Mouse (Mus musculus): ENCODE results near the gene Rala.
"Not testable (repeated sequence)": the region's sequence is repeated elsewhere in the genome, so short reads cannot be mapped to it uniquely, and the experiment has no call there.

The Rala gene

DNA sequence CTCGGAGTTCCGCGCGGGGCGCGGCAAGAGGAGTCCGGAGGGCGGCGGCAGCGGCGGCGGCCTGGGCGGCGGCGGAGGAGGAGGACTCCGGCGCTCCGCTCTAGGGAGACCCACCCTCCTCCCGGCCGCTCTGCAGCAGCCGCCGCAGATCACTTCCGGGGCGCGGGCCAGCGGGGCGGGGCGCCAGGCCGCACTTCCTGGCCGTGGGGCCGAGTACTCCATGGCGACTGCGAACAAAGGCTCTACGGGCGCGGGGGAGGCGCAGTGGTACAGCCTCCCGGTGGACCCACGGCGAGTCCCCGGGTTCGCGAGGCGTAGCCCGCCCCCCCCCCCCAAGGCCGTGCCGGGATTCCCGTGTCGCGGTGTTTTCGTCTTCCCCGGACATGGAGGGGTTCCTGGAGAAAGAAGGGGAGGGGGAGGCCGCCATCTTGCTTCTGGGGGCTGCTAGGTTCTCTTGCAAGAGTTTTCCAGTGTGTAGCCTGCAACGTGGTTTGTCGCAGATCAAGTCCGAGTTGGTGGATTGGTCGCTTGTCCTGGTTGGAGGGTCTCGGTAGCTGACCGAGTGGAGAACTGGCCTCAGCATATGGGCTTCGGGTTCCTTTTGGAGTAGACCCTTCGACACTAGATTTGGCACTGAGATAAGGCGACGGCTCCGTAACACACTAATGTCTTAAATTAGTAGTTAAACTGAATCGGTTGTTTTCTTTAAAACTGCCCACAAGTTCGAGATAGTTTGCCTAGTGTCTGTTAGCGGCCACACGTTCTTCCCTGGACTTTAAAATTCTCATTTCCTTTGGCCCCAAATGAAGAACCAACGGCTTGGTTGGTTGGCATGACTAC lies at the start of gene Rala:
TSS of gene Rala (minus strand) at position 162 of the 840 bp plus-strand sequence.
- DNase-seq (ENCODE audit: low spot score): peak; percentile 94

DNA sequence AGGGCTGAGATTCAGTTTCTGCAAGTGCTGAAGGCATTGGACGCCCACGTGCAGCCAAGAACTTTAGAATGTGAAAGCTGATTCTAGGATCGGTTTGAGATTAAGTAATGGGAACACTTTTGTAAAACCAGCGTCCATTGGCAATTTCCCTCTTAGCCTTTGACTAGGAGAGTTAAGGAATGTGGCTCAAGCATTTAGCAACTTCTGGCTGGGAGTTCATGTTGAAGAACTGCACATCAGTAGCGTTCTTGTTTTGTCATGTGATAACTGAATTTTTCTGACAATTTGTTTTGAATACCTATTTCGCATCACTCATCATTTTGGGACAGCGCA lies 49.4 kb upstream of the Rala start:
- no peak for DNase-seq (ENCODE audit: low spot score)

DNA sequence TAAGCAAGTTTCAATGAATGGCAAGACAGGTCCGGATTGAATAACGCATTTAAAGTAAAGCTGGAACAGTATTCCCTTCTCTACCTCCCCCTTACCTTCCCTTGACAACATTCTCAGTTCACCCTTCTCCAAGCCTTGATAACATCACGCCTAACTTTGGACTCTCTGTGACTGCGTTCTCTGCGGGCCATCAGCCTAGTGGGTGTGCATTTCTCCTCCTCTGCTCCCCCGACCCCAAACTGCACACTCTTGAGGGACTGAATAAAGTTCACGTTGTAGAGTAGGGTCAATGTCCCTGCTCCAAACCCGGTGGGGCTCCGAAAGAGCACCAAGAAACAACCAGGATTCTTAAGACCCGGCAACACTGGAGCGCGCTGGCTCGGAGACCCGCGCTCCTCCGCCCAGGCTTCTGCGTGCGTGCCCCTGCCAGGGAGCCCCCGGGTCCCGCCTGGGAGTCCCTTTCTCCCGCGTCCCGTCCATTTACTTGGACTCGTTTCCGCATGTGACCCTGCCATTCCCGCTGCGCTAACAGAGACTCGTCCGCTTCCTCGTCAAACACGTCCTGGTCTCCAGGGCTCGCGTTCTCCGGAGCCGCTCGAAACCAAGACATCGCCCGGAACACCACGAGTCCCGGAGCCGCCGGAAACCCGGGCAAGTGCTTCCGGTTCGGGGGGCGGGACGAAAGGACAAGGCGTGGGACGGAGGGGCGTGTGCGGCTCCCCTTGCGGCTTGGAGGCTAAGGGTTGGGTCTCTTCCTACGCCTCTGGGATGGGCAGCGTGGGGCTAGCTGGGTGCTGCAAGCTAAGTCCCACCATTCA lies 48.9 kb upstream of the Rala start, which contains the start of gene Yae1d1:
TSS of gene Yae1d1 (minus strand) at position 653 of the 818 bp plus-strand sequence.
- DNase-seq (ENCODE audit: low spot score): peak; percentile 90

DNA sequence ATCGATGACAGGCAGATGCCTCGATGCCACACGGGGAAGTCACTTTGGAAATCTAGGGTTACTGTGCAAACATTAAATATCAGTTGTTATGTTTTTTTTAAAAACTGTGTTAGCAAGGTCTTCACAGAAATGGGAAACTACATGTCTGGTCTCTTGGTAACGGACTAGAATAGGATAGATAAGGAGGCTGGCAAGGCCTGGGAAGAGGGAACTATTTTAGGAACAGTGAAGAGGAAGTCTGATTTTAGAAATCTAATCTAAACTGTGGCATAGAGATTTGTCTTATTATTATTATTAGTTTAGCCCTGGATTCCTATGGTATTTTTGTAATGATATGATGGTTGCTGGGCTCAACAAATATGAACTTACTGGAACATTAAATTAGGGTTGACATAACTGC lies 48.0 kb upstream of the Rala start:
- DNase-seq (ENCODE audit: low spot score): no peak

DNA sequence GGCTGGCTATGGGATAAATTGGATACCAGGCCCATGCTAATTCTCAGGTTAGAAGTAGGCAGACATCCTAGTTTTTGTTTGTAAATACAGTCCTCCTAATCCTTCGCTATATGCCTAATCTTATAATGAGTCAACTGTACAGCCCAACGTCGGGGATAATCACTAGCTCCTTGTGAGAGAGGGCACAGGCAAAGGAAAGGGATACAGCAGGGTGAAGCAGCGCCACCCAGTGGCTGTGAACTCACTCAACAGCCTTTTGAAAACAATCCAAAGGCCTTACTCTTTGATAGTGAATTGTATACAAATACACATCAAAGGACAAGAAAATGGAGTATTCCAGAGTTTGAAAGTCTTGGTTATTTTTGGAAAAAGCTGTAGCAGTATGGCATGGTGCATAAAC lies 39.2 kb upstream of the Rala start:
- DNase-seq (ENCODE audit: low spot score): no peak

DNA sequence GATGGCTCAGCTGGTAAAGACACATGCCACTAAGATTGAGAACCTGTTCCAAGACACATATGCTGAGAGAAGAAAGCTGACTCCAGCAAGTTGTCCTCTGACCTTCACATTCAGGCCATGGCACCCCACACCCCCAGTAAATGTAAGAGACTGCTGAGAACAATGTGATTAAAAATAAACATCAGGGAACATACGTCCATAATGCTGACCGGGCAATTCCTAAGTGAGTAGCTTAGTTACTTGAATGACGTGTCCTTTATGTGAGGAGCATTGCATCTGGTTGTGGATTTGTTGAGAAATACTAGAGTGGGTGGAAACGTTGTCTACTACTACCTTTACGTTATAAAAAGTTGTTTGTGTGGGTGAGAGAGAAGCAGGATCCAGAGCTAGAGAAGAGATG lies 38.6 kb upstream of the Rala start:
- no peak for DNase-seq (ENCODE audit: low spot score)

DNA sequence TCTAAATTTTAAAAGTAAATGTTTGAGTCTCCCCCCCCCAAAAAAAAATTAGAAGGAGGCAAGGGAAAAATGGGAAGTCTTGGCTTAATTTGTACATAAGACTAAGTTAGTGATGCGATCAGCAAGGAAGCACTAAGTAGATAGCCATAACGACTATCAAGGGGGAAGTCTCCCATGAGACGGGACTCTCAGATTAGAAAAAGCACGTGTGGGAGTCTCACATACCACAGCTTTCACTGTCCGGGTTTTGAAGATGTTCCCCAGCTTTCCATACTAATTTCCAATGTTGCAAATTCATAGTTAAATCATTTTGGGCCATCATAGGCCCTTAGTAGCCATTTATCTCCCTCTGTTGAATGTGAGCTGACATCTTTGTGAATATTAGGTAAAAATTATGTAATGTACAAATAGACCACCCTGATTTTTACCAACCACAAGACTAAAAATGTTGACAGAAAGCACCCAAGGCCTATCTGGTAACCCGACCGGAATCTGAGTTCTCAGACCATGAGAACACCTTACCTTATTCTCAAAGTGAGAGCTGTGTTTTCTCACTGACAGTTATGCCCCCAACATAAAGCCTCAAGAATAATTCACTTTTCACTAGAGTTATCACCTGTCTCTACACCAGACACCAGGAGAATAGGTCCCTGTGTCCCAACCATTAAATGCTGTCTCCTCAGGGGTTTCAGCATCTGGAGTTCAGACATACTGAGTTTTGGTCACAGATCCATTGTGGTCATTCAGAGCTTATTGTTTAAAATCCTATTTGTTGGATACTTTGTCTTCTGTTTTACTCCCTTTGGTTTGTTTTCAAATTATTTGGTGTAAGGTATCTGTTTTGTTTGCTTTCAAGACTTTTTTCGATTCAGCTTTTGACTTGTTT lies 33.1 kb upstream of the Rala start:
- DNase-seq (ENCODE audit: low spot score): no peak

DNA sequence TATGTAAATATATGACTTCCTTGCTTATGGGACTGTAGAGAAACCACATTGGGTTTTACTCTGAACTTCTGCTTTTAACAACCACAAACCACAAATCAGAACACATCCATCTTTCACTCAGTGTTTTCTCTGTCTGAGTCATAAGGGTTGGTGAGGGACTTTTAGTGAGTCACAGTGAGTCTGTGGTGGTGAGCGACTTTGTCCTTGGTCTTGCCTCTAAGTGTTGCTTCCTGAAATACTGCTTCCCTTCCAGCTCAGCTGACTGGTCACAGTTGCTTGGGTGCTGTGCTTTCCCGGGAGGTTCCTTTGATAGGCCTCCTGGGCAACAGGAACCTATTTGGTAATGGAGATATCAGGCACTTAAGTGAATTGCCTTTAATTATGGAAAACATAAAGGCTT lies 31.9 kb upstream of the Rala start:
- DNase-seq (ENCODE audit: low spot score): no peak

DNA sequence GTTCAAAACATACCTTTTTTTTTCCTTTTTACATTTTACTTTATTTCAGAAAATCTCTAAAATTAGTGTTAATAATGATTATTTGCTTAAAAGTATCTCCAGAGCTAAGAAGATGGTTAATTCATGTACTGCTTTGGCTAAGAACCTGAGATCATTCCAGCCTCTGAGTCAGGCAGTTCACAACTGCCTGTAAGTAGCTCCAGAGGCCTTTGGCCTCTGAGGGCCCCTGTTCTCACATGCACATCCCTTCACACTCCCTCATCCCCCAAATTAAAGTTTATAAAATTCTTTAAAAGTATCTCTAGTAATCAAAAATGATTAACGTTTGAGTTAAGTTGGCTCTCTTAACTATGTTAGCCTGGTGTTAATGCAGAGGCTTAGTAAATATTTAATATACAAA lies 31.4 kb upstream of the Rala start:
- DNase-seq (ENCODE audit: low spot score): no peak

DNA sequence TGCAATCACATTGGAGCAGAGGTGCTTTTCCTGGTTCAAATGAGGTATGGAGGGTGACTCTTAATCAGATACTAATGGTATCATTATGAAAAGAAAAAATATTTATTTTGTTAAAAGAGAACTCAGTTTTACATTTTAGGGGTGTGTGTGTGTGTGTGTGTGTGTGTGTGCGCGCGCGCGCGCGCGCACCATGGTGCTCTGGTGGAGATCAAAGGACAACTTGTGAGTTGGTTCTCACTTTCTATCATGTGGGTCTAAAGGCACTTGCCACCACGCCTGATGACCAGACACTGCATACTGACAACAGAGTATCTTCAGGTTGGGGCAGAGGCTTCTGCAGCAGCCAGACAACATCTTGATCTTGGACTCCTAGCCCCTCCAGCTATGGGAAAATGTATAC lies 30.7 kb upstream of the Rala start:
- no peak for DNase-seq (ENCODE audit: low spot score)

DNA sequence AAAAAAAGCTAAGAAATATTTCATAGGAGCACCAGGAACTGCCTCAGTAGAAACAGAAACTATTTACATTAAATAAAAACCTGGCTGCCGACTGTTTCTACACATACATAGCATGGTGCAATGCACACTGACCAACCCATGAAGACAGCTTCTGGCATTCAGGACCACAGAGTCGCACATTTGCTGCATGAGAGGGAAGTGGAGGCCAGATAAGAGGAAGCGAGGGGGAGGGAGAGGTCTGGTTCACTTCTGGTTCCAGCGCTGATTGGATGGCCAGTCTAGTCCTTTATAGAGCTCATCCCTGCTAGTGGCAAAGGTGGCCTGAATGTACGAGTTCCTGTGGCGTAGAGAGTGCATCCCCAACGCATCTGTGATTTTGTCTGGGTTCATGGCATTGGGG lies 16.6 kb upstream of the Rala start:
- no peak for DNase-seq (ENCODE audit: low spot score)

DNA sequence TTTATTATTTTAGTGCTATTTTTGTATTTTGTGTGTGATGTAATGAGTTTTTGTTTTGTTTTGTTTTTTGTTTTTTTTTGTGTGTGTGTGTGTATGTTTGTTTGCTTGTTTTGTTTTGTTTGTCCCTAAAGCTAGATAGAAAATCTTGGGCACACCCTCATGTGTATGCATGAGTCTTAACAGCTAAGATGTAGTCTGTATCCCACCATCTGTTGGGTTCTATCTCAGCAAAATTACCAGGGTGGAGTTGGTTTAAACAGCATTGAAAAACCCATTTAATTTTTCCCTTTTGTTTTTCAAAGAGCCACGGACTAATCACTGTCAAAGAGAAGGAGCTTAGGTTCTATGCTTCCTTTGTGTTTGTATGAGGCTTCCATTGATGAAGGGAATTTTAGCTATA lies 10.2 kb upstream of the Rala start:
- no peak for DNase-seq (ENCODE audit: low spot score)

DNA sequence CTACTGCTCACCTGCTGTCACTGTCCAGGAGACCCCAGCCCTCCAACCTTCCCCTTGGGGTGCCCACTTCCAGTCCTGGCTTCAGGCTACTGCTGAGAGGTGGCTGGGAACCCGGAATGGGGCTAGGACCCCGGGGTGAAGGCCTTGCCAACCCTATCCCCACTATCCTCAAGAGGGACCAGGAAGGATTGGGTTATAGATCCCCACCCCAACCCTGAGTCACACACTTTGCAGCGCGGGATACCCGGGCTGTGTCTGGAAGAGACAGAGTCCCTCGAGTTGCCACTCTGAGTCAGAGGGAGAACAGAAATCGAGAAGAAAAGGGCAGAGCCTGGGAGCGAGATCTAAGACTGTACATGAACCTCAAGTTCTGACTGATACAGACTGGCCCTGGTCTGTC lies 6.5 kb upstream of the Rala start:
- not testable (repeated sequence) for DNase-seq (ENCODE audit: low spot score)

DNA sequence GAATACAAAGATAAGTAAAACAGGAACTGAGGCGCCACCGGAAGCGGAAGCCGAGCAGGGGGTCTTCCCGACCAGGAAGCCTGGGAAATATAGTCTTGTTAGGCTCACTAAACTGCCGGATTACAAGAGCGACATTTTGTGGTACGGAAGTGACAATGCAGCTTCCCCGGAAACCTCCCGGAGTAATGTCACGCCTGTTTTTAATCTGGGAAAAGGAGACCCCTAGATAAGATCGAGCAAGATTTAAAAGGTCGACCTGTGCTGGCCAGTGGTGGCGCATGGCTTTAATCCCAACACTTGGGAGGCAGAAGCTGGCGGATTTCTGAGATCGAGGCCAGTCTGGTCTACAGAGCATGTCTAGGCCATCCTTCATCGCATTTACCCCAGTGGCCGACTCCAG lies 5.5 kb upstream of the Rala start:
- no peak for DNase-seq (ENCODE audit: low spot score)

DNA sequence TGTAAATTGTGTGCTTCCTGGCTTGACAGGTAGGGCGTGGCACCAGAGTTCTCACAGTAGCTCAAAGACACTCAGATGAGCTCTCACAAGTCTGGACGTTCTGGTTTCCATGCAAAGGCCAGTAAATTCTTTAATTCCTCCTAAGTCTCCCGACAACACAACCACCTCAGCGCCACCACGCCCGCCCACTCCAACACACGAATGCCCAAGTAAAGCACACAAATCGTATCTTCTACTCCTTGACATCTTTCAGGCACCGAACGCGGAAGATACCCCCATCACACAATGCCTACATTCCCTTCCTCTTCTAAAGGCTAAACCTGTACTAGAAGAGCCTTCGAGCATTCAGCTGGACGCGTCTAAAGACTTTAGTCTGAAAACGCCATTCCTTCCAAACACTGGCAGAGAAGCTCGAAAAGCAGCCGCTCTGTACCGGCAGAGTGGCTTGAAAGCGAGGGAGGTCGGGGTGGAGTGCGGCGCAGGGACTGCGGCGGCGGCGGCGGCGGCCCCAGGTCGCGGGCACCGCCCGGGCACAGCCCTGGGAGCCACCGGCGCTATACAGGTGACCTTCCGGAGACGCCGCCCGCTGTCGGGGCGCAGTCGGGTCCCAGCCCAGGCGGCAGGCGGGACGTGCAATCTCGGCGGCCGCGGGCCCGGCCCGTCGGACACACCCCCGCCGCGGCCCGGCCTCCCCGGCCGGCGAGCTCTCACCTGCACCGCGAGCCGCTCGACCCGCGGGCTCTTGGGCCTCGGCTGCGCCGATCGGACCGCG lies 547 bp downstream of the Rala start:
- no peak for DNase-seq (ENCODE audit: low spot score)

DNA sequence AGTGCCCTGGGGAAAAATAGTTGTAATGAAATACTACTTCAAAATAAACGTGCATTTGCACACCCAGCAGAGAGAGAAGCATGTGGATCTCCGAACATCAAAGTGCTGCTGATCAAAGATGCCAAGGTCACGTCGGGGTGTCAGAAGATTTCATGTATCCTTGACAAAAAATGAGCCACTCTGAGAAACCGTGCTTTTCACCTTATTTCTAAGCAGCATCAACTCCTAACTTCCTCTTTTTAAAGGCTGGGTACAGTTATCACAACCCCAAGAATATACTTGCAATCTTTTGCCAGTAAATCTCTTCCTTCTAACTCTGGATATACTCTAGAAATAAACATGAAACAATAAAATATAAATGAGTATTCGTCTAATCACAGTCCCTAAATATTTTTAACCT lies 1.7 kb downstream of the Rala start:
- DNase-seq (ENCODE audit: low spot score): no peak

DNA sequence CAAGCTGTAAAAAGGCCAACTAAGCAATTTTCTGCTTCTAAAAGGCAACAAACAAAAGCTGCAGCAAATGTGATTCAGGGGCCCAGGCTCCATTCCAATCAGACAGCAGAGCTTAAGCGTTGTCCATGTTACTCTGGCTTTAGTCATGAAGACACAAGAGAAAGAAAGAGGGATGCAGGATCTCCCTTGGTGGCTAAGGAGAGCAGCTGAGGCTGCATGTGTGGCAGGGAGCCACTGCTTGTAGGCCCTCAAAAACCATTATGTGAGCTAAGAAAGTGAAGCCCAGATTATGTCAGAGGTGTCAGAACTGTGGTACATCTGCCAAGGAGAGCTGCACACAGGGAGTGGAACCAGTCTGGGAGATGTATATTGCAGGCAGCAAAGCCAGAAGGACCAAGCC lies 36.7 kb downstream of the Rala start:
- DNase-seq (ENCODE audit: low spot score): no peak

DNA sequence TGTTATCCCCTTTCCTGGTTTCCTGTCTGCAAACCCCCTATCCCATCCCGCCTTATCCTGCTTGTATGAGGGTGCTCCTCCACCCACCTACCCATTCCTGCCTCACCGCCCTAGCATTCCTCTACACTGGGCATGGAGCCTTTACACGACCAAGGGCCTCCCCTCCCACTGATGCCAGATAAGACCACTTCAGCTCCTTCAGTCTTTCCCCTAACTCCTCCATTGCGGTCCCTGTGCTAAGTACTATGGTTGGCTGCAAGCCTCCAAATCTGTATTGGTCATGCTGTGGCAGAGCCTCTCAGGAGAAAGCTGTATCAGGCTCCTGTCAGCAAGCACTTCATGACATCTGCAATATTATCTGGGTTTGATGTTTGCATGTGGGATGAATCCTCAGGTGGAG lies 42.6 kb downstream of the Rala start:
- DNase-seq (ENCODE audit: low spot score): no peak

DNA sequence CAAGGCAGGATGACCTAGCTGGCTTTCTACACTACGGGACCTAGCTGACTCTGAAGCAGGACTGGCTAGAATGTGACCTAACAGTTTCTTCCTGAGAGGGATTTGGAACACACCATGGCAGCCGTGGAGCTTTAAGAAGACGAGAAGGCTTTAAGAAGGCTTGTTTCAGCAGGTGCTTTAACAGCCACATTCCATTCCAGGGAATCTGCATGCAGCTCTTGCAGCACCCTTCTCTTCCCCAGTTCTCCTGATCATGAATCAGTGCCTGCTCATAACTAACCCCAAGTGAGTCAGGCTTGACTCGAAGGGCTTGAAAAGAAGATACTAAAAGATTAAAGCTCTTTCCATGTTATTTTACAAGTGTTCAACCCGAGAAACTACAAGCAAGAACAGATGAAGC lies 43.4 kb downstream of the Rala start:
- no peak for DNase-seq (ENCODE audit: low spot score)

DNA sequence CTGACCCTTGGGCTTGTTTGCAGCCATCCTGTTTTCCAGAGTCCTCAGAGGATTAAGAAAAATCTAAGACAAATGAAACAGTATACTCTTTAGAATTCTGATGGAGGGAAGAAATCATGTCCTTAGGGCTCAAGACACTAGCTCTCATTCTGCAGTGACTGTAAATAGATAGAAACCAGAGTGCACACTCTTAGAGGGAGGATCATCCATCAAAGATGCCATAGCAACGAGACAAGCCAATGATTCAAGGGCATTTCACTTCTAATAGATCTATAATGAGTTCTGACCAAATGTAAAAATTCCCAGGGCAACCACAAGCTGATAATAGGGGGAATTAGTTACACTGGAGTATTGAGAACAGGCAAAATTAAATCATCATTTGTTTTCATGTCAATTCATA lies 47.0 kb downstream of the Rala start:
- DNase-seq (ENCODE audit: low spot score): no peak

DNA sequence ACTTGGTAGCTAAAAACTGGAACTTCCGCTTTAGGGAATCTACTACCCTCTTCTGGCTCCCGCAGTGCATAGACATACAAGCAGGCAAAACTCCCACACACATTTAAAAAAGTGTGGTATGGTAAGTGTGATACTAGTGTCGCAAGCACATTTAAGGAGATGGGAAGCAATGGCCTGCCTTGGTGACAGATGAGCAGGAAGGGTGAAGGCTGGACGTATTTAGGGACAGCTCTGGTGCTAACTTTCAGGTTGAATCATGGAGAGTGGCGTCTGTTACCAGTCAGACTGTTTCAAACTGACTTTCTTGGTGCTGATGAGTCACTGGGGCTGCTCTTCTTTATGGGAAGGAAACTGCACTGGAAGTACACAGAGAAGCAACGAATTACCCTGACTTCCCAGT lies 52.5 kb downstream of the Rala start:
- no peak for DNase-seq (ENCODE audit: low spot score)

DNA sequence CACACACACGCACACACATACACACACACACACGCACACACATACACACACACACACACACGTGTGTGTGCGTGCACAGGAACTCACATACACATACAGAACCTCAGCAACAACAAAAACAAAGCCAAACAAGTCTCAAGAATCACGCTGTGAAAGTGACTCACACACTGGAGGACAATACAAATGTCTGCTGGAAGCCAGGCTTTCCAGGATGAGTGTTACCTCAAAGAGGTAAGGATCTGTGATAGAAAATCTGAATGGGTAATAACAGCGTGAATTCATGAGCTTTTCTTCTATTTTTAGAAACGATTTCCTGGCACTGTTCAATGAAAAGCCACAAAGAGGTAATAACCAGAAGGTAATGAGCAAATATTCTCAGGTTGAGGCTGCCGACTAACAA lies 59.8 kb downstream of the Rala start:
- no peak for DNase-seq (ENCODE audit: low spot score)
